Mouse (Mus musculus) CD4-positive, CD25-positive, alpha-beta regulatory T cell, adult 4 months (primary cell): ENCODE data around the gene Cep97. TPM values are rescaled to one million over a fixed set of nuclear protein-coding genes. Genes with fewer than 3 reads are reported as not detected.
"Not testable (repeated sequence)": the region's sequence is repeated elsewhere in the genome, so short reads cannot be mapped to it uniquely, and the experiment has no call there.

Experiments
- ATAC-seq: one replicate; pipeline ENCODE4 v1.8.0; 2017
- polyA plus RNA-seq, 2 experiments: library from polyadenylated mRNA; unstranded; fragments of 100-300 nt; shearing (Covaris generic); gene quantifications; one replicate each; pipeline ENCODE4 v1.2.1; 2017

Cep97 gene
- polyA plus RNA-seq, 2 experiments from 2014 or later = 24.5 to 30.9 TPM

DNA sequence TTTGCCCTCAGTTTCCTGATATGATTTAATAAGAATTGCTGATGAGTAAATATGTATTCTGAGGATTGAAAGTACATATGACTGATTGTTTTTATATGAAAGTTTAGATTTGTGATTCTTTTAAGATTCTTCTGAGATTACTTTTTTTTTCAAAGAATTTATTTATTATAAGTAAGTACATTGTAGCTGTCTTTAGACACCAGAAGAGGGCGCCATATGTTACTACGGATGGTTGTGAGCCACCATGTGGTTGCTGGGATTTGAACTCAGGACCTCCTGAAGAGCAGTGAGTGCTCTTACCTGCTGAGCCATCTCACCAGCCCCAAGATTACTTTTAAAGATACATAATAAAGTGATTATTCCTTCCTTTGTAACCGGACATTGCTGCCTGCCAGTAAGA is 45.2 kb downstream of the Cep97 start:
- ATAC-seq = no peak

DNA sequence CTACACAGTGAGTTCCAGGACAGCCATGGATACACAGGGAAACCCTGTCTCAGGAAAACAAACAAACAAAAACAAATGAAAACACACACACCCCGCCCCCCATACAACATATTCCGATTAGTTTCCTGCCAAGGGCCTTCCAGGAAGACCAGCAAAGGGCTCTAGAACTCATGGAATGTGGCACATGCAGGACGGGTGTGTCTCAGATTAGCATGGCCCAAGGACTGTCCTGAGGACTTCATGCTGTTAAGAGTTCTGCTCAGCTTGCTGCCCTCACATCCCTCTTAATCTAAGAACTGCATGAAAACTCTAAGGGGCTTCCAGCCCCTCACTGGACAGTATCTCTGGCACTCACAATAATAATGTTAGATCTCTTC is 46.1 kb downstream of the Cep97 start:
- no peak for ATAC-seq

DNA sequence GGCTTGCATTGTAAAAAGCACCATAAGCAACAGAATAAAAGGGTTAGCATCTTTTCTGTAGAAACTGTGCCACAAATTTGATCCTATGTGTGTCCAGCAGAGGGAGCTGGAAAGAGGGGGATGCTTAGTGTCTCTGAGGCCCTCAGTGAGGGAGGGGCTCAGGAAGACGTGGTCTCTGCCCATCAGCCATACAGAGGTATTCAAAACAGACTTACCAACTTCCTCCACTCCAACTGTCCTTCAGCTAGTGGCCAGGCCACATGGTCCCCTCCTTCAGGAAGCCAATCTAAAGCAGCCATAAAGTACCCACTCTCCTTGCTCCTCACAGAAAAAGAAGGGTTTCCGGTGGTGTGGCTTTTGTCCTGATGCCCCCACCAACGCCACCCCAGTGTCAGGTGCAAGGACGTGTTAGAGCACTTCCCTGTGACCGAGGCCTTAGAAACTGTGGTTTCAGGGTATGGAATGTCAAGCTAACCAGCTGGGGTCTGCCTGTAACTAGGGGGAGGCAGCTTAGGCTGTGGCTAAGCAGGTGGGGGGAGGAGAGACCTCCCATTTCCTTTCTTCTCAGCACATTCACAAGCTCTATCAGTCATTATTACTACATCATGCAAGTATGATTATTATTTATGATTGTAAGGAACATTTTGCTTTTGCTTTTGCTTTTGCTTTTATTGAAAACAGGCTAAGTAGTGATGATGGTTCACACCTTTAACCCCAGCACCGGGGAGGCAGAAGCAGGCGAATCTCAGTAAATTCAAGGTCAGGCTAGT is 46.7 kb downstream of the Cep97 start:
- ATAC-seq = peak; percentile 64

DNA sequence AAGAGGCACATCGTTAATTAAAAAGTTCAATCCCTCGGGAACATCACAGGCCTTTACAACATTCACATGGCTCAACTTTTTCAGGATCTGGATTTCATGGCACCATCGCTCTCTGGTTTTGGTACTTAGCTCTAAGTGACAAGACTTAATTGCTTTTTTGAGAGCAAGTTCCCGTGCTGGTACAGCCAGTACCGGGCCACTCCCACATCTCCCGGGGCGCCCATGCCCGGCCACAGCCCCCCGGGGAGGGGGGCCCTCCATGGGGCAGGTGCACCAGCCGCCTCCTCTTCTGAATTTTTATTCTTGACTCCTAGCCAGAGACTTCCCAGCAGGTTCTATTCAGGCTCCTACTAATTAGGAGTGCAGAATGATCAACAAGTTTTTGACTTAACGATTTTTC is 50.4 kb downstream of the Cep97 start:
- ATAC-seq = no peak

DNA sequence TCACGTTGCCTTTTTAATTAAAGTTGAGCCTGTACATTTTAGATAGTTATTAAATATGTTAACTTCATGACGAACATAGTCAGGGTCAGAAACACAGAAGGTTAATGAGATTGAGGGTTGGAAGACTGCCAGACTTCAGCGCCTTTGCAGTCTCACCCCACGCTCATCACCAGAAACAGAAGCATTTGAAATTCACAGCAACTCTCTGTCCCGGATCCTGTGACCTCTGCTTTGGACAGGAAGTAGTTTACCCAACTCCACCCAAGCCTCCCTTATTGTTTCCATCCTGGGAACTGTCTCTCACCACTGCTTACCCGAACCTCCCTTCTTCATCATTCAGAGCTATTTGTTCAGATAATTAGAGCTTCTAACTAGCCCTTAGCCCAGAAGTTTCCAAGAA is 58.6 kb downstream of the Cep97 start:
- peak; percentile 5 for ATAC-seq

DNA sequence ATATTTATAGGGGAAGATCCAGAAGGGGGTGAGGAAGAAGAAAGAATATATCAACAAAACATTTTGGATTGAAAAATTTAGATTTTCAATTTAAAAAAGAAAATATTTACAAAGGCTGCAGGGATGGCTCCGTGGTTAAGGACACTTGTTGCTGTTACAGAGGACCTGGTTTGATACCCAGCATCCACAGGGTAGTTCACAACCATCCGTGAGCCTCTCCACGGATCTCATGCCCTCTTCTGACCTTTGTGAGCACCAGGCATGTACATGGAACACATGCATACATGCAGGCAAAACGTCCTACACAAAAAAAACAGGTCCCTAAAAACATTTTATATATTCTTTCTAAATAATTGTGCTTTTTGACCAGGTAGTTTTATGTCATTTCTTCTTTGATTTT is 70.8 kb downstream of the Cep97 start:
- ATAC-seq = peak; percentile 4

DNA sequence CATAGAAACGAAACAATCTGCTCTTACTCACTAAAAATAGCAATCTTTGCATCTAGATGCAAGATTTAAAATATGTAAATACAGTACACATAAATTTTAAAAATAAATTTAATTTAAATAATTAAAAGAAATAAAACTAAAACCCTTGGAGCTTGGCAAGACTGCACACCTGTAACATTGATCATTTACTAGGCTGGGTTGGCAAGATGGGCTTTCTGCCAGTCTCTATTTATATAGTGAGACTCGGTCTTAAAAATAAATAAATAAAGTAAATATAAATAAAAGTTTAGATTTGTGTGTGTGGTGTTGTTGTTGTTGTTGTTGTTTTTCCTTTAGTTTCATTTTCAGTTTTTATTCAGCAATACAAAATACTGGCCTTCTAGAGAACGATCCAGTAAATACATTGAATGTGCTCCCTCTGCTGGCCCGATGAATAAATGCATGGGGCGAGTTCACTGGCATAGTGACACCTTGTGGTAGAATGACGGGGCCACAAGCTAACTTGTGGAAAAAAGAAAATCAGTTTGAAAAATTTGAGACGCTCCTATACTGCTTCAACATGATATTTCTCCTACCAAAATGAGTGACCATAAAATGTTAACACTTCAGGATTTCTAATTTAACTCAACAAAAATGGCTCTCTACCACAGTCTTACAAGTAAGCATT is 71.4 kb downstream of the Cep97 start:
- peak; percentile 86 for ATAC-seq

DNA sequence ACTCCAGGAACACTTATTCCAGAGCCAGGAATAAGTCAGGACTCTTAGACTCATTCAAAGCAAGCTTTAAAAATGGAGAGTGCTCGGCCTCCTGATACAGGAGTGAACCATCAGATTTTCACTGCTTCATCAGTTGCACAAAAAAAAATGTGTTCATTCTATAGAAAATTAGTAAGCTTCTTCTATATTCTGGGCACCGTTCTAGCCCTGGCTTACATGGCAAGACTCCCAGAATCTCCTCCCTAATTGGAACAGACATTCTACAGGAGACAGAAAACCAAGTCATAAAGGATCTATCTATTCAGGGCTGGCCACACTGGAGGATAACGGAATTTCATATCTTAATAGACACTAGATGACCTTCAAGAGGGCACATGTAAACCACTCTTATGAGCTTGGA is 73.6 kb downstream of the Cep97 start:
- no peak for ATAC-seq

DNA sequence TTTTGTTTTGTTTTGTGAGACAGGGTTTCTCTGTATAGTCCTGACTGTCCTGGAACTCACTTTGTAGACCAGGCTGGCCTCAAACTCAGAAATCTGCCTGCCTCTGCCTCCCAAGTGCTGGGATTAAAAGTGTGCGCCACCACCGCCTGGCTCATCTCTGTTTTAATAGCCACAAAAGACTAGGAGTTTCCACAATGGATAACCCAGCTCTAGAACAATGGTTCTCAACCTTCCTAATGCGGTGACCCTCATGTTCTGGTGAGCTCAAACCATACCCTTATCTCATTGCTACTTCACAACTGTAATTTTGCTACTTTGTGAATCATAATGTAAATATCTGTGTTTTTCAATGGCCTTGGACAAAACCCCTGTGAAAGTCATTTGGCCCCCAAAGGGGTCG is 75.2 kb downstream of the Cep97 start:
- ATAC-seq = not testable (repeated sequence)

DNA sequence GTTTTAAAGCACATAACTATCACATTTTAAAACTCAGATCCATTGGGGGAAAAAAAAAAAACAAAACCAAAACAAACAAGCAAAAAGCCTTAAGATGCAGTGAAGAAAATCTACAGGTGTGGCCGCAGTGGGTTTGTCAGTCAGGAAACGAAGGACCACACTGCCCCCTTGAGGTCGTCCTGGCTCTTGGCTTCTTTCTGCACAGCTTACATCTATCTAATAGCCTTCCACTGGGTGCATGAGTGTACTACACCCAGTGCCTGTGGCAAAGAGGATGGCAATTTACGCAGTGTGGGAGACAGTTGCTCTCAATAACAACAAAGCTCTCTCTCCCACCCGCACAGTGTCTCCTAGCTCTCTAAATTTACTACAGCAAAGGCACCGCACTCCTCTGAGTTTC is 76.2 kb downstream of the Cep97 start:
- peak; percentile 78 for ATAC-seq

DNA sequence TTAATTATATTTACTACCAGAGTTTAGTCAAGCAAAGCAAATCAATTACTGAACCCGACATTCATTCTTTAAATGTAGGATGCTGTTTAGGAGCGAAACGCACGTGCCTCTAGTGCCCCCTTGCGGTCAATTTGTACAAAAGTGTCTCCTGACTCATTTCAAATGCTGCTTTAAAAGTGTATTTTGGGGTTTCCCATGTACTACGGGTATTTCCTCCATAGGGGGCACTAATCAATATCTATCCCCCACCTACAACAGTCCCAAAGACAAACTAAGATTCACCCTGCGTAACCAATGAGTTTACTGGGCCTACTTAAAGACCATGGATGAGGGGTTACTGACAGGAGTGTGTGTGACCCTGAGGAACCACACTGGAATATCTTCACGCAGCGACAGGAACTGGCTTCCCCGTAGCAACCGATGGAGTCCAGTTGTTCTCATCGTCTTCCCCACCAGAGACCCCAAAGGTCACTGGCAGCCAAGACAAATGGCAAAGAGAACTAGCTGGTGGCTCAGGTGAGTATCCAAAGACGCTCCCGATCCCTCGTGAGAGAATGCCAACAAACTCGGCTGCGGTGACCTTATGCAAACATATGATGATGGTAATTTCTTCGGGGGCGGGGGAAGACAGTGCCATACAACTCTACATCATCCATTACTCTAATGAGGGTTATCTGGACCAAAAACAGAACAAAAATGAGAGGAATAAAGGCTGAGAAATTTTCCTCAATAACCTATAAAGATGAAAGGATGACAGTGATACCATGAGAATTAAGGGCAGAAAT is 81.5 kb downstream of the Cep97 start:
- ATAC-seq = peak; percentile 83

DNA sequence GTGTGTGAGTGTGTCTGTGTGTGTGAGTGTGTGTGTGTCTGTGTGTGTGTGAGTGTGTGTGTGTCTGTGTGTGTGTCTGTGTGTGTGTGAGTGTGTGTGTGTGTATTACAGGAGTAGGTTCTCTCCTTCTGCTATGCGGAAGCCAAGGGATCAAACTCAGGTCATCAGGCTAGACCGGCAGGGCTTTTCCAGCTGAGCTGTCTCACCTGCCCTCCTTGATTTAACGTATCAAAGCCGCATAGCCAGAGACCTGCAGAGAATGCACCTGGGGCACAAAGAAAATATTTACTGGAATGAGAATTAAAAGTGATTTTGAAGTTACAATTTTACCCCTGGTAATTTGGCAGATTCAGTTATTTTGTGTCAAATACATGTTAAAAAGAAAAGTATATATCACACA is 82.1 kb downstream of the Cep97 start:
- ATAC-seq = no peak

DNA sequence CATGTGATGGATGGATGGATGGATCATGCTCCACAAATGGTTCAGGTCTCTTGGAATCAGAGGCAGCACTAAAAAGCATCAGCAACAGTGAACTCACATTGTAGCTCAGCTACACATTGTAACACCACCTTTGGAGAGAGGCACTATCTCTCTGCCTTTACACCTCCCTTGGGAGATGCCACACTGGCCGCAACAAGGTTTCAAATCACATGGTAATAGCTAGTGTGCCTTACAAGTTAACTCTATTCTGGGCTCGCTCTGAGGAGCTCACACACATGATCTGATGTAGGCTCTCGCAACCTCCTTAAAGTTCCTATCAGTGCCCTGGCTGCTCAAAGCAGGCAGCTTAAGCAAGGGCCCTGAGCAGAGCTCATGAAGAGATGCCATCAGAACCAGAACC is 84.2 kb downstream of the Cep97 start:
- no peak for ATAC-seq

Other genes starting within 250 kb of the Cep97 start
- gene Nfkbiz, start 96.0 kb downstream of the Cep97 start, polyA plus RNA-seq = 10 to 100 TPM; 33.2 to 39.6 TPM
- 10 to 100 TPM; 13.6 to 27.9 TPM for gene Nxpe3, start 39.6 kb downstream of the Cep97 start, polyA plus RNA-seq
- 1,000 to 10,000 TPM; 1,557 to 1,698 TPM for gene Rpl24, start 31.4 kb upstream of the Cep97 start, polyA plus RNA-seq
- 10 to 100 TPM; 30.3 to 37.4 TPM for gene Zbtb11, start 39.0 kb upstream of the Cep97 start, polyA plus RNA-seq
- gene Pcnp, start 94.9 kb upstream of the Cep97 start, polyA plus RNA-seq = 100 to 1,000 TPM; 279 to 285 TPM
- 10 to 100 TPM; 34.7 to 40.1 TPM for gene Trmt10c, start 103.0 kb upstream of the Cep97 start, polyA plus RNA-seq
- 10 to 100 TPM; 58.4 to 84.5 TPM for gene Senp7, start 113.5 kb upstream of the Cep97 start, polyA plus RNA-seq